Mouse (Mus musculus) brain, embryonic 14.5 days (tissue): ENCODE results near the gene Mpdz.

Experiments
- CTCF ChIP-seq: fragments of 200-500 bp; IDR thresholded peaks from 2 replicates; pipeline ENCODE4 v1.5.1; 2012; ENCODE audit warnings: inconsistent platforms, mild to moderate bottlenecking, moderate library complexity, borderline replicate concordance; ENCODE audit not compliant: insufficient read depth, insufficient read length; ENCODE audit errors: extremely low read depth
- POLR2A ChIP-seq: fragments of 200-500 bp; IDR thresholded peaks from 2 replicates; pipeline ENCODE4 v1.6.1; 2012; ENCODE audit warnings: mild to moderate bottlenecking, inconsistent platforms, borderline replicate concordance; ENCODE audit not compliant: poor library complexity, insufficient read depth, insufficient read length, severe bottlenecking; ENCODE audit errors: extremely low read depth

- TF ChIP-seq CTCF (no peak), POLR2A (no peak)
Measured at GRCm38 (mm10) chr4:81433961-81434360, 8.7 kb downstream of the Mpdz start.
